Mouse (Mus musculus): ENCODE results near the gene Hist1h2bl.
"Not testable (repeated sequence)": the region's sequence is repeated elsewhere in the genome, so short reads cannot be mapped to it uniquely, and the experiment has no call there.

DNA sequence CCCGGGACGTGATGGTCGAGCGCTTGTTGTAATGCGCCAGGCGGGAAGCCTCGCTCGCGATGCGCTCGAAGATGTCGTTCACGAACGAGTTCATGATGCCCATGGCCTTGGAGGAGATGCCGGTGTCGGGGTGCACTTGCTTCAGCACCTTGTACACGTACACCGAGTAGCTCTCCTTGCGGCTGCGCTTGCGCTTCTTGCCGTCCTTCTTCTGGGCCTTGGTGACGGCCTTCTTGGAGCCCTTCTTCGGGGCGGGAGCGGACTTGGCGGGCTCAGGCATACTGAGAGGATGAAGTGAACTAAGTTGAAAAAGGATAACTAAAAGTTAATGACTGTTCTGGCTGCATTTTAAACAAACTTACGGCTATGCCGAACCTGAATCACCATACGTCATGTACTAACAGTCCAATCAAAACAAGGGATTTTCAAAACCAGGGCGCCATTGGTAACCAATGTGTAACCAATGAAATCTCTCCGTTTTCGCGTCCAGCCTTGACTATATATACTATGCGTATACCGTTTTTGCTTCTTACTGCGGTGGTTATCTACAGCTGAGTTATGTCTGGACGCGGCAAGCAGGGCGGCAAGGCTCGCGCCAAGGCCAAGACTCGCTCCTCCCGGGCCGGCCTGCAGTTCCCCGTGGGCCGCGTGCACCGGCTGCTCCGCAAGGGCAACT, at the start of gene Hist1h2bl, which contains the start of gene Hist1h2ai:
- not testable (repeated sequence) for TF ChIP-seq CTCF (IDR thresholded peaks at IDR 0.05; ENCODE audit: low read depth, low read length)
- peak; percentile 40; the same call in 1 of the 2 replicates for TF ChIP-seq POLR2A (IDR thresholded peaks at IDR 0.05; ENCODE audit: extremely low read depth, insufficient read depth, low read length)
